Mouse (Mus musculus) hindbrain, embryonic 16.5 days (tissue): Measurements from ENCODE around the gene Trpm5. TPM values are rescaled to one million over a fixed set of nuclear protein-coding genes. Genes with fewer than 3 reads are reported as not detected.

Experiments used
- ATAC-seq: fragments of 200-750 bp; cut with Nextera tagmentation; 2 replicates; pipeline ENCODE4 v1.8.0; 2017; ENCODE audit warnings: moderate TSS enrichment, moderate library complexity
- H3K27ac ChIP-seq: fragments of 300-500 bp; sonication (generic); 2 replicates; pipeline ENCODE4 v1.5.1; 2014; ENCODE audit warnings: low read depth, mild to moderate bottlenecking, control low read depth, low read length, moderate library complexity
- H3K27me3 ChIP-seq: fragments of 300-500 bp; sonication (generic); replicated peaks from 2 replicates; pipeline ENCODE4 v1.6.1; 2014; ENCODE audit warnings: low read length; ENCODE audit not compliant: control insufficient read depth, insufficient read depth
- H3K36me3 ChIP-seq: fragments of 300-500 bp; sonication (generic); 2 replicates; pipeline ENCODE4 v1.6.1; 2014; ENCODE audit warnings: mild to moderate bottlenecking, low read length, moderate library complexity, mixed read lengths; ENCODE audit not compliant: control insufficient read depth, insufficient read depth
- H3K4me1 ChIP-seq: fragments of 300-500 bp; sonication (generic); 2 replicates; pipeline ENCODE4 v1.6.1; 2014; ENCODE audit warnings: low read depth, low read length; ENCODE audit not compliant: control insufficient read depth, insufficient read depth
- H3K4me2 ChIP-seq: fragments of 300-500 bp; sonication (generic); 2 replicates; pipeline ENCODE4 v1.6.1; 2014; ENCODE audit warnings: mild to moderate bottlenecking, low read length, control low read depth, moderate library complexity
- H3K4me3 ChIP-seq: fragments of 300-500 bp; sonication (generic); 2 replicates; pipeline ENCODE4 v1.5.1; 2014; ENCODE audit warnings: mild to moderate bottlenecking, low read length, control low read depth, moderate library complexity
- H3K9ac ChIP-seq: fragments of 300-500 bp; sonication (generic); 2 replicates; pipeline ENCODE4 v1.6.1; 2014; ENCODE audit warnings: low read depth, mild to moderate bottlenecking, control low read depth, low read length, moderate library complexity
- H3K9me3 ChIP-seq: fragments of 300-500 bp; sonication (generic); 2 replicates; pipeline ENCODE4 v1.6.1; 2014; ENCODE audit warnings: mild to moderate bottlenecking, low read length, moderate library complexity; ENCODE audit not compliant: control insufficient read depth
- WGBS: fragments of 180-500 bp; shearing (Covaris S2); extraction: QIAGEN DNeasy Blood & Tissue Kit; methylation state at CpG from one replicate; pipeline ENCODE4 v1.1.7; 2014; 5-methylcytosine and 5-hydroxymethylcytosine counted together
- polyA plus RNA-seq: library from polyadenylated mRNA; unstranded; fragments of >200 nt; fragmentation: Nextera tagmentation; extraction: Ambion mirVana; gene quantifications from 2 replicates; pipeline ENCODE4 v1.2.1, GENCODE M21; 2015

Trpm5 gene
- polyA plus RNA-seq, 1 experiment from 2014 or later, result 2.1 TPM

- ATAC-seq, result no peak
- no peak overlapping the region for H3K4me2 ChIP-seq
- no peaks in the 10 kb centered on the region for H3K27me3 ChIP-seq
- peaks cover 15% of the 10 kb centered on the region for H3K36me3 ChIP-seq
- no peak overlapping the region for H3K9ac ChIP-seq
- WGBS, result 93% methylated on average over 3 of the region's 3 CpGs
- H3K27ac ChIP-seq, result no peak overlapping the region
- H3K9me3 ChIP-seq, result no peaks in the 10 kb centered on the region
- H3K4me1 ChIP-seq, result no peaks in the 10 kb centered on the region
- H3K4me3 ChIP-seq, result no peak overlapping the region
Measured at GRCm38 (mm10) chr7:143025496-143025895, 68.9 kb downstream of the Trpm5 start.

GRCm38 (mm10) chr7:143024293-143024692, 70.1 kb downstream of the Trpm5 start:
- no peak overlapping the region for H3K4me2 ChIP-seq
- no peak for ATAC-seq
- H3K9ac ChIP-seq, result no peak overlapping the region
- H3K4me1 ChIP-seq, result no peaks in the 10 kb centered on the region
- H3K9me3 ChIP-seq, result no peaks in the 10 kb centered on the region
- 98% methylated on average over 1 of the region's 1 CpGs for WGBS
- no peak overlapping the region for H3K27ac ChIP-seq
- H3K4me3 ChIP-seq, result no peak overlapping the region
- H3K36me3 ChIP-seq, result peaks cover 12% of the 10 kb centered on the region
- H3K27me3 ChIP-seq, result no peaks in the 10 kb centered on the region

GRCm38 (mm10) chr7:143023499-143023898, 70.9 kb downstream of the Trpm5 start:
- H3K9ac ChIP-seq, result no peak overlapping the region
- H3K27ac ChIP-seq, result no peak overlapping the region
- H3K4me1 ChIP-seq, result no peaks in the 10 kb centered on the region
- ATAC-seq, result no peak
- H3K27me3 ChIP-seq, result no peaks in the 10 kb centered on the region
- H3K9me3 ChIP-seq, result no peaks in the 10 kb centered on the region
- WGBS, result 94% methylated on average over 2 of the region's 2 CpGs
- H3K4me3 ChIP-seq, result no peak overlapping the region
- peaks cover 9% of the 10 kb centered on the region for H3K36me3 ChIP-seq
- no peak overlapping the region for H3K4me2 ChIP-seq

GRCm38 (mm10) chr7:143021356-143022164, 72.9 kb downstream of the Trpm5 start:
- no peak overlapping the region for H3K4me2 ChIP-seq
- H3K9ac ChIP-seq, result no peak overlapping the region
- H3K4me3 ChIP-seq, result no peak overlapping the region
- no peaks in the 10 kb centered on the region for H3K27me3 ChIP-seq
- 67% methylated on average over 5 of the region's 5 CpGs for WGBS
- peaks cover 6% of the 10 kb centered on the region for H3K36me3 ChIP-seq
- H3K9me3 ChIP-seq, result no peaks in the 10 kb centered on the region
- H3K27ac ChIP-seq, result no peak overlapping the region
- no peaks in the 10 kb centered on the region for H3K4me1 ChIP-seq
- no peak for ATAC-seq

GRCm38 (mm10) chr7:143020764-143021163, 73.7 kb downstream of the Trpm5 start:
- no peak overlapping the region for H3K9ac ChIP-seq
- H3K27me3 ChIP-seq, result no peaks in the 10 kb centered on the region
- no peak overlapping the region for H3K4me2 ChIP-seq
- no peak for ATAC-seq
- no peaks in the 10 kb centered on the region for H3K9me3 ChIP-seq
- 88% methylated on average over 3 of the region's 3 CpGs for WGBS
- H3K4me3 ChIP-seq, result no peak overlapping the region
- H3K27ac ChIP-seq, result no peak overlapping the region
- peaks cover 6% of the 10 kb centered on the region for H3K36me3 ChIP-seq
- peaks cover 6% of the 10 kb centered on the region for H3K4me1 ChIP-seq

DNA sequence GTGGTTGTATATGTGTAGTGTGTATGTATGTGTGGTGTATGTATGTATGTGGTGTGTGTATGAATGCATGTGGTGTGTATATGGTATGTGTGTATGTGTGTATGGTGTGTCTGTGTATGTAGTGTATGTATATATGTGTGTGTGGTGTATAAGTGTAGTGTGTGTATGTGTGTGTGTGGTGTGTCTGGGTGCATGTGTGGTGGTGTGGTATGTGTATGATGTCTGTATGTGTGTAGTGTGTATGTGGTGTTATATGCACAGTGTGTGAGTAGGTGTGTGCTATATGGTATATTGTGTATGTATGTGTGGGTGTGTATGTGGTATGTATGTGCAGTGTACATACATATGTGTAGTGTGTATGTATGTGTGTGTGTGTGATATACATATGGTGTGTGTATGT, 74.4 kb downstream of the Trpm5 start:
- Histone ChIP-seq H3K36me3 (no peaks in the 10 kb centered on the region; the same call in 1 of the 2 replicates), H3K9ac (no peak overlapping the region), H3K27me3 (no peaks in the 10 kb centered on the region), H3K4me3 (no peak overlapping the region), H3K4me2 (no peak overlapping the region), H3K4me1 (peaks cover 9% of the 10 kb centered on the region), H3K27ac (no peak overlapping the region), H3K9me3 (no peaks in the 10 kb centered on the region)
- no peak for ATAC-seq

Other genes with a start within 250 kb of the Trpm5 start
- gene Th, start 163.5 kb downstream of the Trpm5 start, polyA plus RNA-seq, result 9.2 and 10.4 TPM in 2 replicates
- 0.93 and 1.3 TPM in 2 replicates for gene Ascl2, start 125.4 kb downstream of the Trpm5 start, polyA plus RNA-seq
- 0.28 and 0.41 TPM in 2 replicates for gene Tspan32, start 89.6 kb downstream of the Trpm5 start, polyA plus RNA-seq
- 532 and 585 TPM in 2 replicates for gene Cd81, start 41.9 kb downstream of the Trpm5 start, polyA plus RNA-seq
- gene Tssc4, start 25.4 kb downstream of the Trpm5 start, polyA plus RNA-seq, result 97.4 and 98.7 TPM in 2 replicates
- gene Kcnq1, start 11.7 kb upstream of the Trpm5 start, polyA plus RNA-seq, result 1.3 and 2.2 TPM in 2 replicates